Mouse (Mus musculus) granulocyte monocyte progenitor cell, adult 5-6 weeks (primary cell): ENCODE measurements around the gene Duox1. TPM values are rescaled to one million over a fixed set of nuclear protein-coding genes. Genes with fewer than 3 reads are reported as not detected.

Experiments
- ATAC-seq: replicated peaks from 2 replicates; pipeline ENCODE4 v1.8.0; 2016; ENCODE audit warnings: mild to moderate bottlenecking, moderate TSS enrichment, inconsistent platforms; ENCODE audit not compliant: poor library complexity, severe bottlenecking
- total RNA-seq, 2 experiments: library from RNA; stranded (forward) in 1 of 2; stranded (reverse) in 1 of 2; fragments of 200-712, 200-1000 nt in 1 of 2; fragments of >200 nt in 1 of 2; fragmentation: Nextera tagmentation in 1 of 2; gene quantifications; 2 replicates each; pipeline ENCODE4 v1.2.3; 2014 to 2017

Duox1 gene
- total RNA-seq, 2 experiments from 2014 or later = not detected

DNA sequence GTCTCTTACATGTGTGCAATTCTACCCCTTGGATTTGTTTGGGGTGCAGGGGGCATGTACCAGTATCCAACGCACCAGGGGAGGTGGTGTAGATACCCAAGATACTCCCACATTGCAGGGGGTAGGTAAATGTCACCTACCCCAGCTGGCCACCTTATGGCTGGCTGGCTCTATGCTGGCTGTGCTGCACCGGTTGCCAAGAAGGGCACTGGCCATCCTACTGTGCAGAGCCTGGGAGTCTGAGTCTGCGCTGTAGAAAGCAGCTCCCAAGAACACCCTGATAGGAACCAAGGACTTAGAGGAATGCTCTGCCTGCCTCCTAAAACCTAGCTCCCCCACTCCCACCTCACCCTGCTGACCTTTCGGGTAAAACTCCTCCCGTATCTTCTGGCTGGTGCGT is 37.5 kb downstream of the Duox1 start:
- ATAC-seq = no peak

- ATAC-seq = no peak
Measured at GRCm38 (mm10) chr2:122353765-122354164, 38.3 kb downstream of the Duox1 start.

DNA sequence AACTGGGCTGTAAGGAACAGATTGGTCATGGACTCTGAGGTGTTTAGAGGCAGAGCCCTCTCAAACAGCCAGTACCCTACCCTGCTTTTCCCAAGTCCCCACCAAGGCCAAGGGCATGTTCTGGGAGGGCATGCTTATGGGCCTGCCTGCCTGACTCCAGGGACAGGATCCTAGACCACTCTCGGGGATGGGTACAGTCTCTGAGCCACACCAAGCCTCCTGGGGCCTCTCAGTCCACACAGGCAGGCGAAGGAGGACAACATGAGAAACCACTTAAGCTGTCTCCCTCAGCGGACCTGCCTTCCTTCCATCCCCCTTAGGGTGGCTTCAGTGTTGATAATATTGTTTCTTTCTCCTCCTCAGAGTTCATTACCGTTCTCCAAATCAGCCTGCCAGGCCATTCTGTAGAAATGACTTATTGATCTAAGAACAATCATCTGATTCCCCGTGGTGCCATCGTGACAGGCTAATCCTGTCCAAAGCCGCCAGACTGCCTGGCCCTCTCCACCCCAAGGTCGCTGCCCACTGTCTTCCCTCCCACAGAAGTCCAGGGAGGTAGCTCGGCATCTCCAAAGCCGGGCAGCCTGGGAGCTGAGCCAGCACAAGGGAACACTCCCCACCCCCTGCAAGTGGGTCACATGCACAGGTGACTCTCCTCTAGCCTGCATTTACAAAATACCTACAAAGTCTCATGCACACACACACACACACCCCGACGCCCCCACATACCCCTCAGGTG is 38.9 kb downstream of the Duox1 start:
- no peak for ATAC-seq

DNA sequence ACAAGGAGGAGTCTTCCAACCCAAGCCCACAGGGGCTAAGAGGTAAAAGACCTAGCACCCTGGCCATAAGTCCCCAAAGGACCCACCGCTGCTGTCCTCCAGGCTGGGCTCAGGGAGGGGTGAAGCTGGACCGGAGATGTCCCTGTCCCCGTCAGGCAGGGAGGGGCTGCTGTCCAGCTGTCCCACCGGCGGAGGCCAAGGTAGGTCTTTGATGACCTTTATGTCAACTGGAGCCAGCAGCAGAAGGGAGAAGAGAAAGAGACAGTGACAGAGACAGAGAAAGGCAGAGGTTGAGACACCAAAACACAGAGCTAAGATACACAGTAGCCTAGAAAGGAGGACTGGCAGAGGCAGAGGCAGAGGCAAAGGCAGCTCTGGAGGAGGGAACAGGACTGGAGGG is 39.9 kb downstream of the Duox1 start:
- no peak for ATAC-seq

DNA sequence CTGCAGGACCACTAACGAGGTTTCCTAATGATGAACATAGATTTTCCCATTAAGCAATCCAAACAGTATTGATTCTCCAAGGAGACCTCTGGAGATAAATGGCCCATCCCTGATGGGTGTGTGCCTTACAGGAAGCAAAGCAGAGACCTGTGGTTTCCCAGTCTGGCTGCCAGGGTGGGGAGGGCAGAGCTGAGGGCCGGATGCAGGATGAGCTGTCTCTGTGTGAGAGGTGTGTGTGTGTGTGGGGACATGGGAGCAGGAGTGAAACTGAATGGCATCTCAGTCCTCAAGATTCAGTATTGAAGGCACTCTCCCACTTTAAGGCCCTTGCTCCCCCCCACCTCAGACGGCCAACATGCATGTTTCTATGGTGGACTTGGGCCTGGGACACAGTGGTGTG is 40.7 kb downstream of the Duox1 start:
- ATAC-seq = no peak

DNA sequence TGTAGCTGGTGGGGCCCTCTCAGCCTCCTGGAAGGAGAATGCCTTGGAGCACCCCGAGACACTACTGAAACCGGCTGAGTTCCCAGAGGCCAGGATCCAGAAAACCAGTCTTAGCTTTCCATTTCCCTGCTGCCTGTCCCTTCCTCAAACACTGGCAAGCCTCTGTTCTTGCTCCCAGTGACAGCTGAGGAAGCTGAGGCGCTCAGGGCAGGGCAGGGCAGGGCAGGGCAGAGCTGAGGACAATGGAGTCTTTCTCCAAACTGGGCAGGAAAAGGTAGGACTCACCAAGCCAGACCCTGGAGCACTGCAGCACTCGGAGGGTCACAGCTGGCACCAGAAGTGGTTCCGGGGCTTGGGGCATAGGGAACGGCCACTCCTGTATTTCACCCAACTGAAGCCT is 44.8 kb downstream of the Duox1 start:
- ATAC-seq = no peak

GRCm38 (mm10) chr2:122361181-122361580 is 45.7 kb downstream of the Duox1 start:
- ATAC-seq = peak; percentile 26

- ATAC-seq = no peak
Measured at GRCm38 (mm10) chr2:122361868-122362621, 46.6 kb downstream of the Duox1 start.

- ATAC-seq = no peak
Measured at GRCm38 (mm10) chr2:122362622-122363523, 47.4 kb downstream of the Duox1 start.

- ATAC-seq = no peak
Measured at GRCm38 (mm10) chr2:122364352-122364944, 49.0 kb downstream of the Duox1 start.

- no peak for ATAC-seq
Measured at GRCm38 (mm10) chr2:122365244-122365866, 49.9 kb downstream of the Duox1 start.

DNA sequence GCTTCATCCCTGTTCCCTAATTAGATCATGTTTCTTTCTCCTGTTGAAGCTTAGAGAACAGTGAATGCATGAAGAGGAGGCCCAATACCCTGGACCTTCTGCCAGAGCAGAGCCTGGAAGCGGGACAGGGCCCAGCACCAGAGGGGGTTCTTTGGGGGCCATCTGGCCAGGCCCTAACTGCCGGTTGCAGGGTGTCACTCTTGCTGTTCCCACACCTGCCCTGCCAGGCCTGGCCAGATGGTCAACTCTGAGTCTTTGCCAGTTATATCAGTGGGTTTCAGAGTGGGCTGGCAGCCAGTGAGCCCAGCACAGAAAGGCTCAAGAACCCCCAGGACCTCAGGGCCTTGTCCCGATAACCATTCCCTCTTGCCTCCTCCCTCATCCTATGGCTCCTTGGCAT is 50.6 kb downstream of the Duox1 start:
- no peak for ATAC-seq

DNA sequence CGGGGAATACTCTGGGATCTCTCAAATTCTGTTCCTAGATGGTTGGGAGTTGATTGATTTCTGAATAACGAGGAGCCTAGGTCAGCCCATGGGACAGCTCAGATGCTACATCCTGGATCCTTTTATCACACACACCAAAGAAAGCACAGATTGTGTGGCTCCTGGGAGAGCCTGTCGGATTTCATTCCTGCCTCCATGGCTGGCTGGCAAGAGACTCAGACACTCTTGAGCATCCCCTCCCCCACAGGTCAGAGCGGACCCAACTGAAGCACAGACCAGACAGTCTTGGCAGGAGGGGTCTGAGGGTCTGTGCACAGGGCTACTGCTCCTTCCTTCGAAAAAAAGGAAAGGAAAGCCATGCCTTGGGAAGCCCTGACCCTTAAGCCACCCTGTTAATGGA is 51.2 kb downstream of the Duox1 start:
- no peak for ATAC-seq

GRCm38 (mm10) chr2:122367181-122367580 is 51.7 kb downstream of the Duox1 start:
- no peak for ATAC-seq

GRCm38 (mm10) chr2:122367701-122368080 is 52.2 kb downstream of the Duox1 start:
- no peak for ATAC-seq

- peak; percentile 31 for ATAC-seq
Measured at GRCm38 (mm10) chr2:122368081-122368971, 52.9 kb downstream of the Duox1 start.

- ATAC-seq = peak; percentile 82
Measured at GRCm38 (mm10) chr2:122368995-122369739, 53.7 kb downstream of the Duox1 start, which contains the start of gene Shf. Shf (minus strand) TSS chr2:122369162.

DNA sequence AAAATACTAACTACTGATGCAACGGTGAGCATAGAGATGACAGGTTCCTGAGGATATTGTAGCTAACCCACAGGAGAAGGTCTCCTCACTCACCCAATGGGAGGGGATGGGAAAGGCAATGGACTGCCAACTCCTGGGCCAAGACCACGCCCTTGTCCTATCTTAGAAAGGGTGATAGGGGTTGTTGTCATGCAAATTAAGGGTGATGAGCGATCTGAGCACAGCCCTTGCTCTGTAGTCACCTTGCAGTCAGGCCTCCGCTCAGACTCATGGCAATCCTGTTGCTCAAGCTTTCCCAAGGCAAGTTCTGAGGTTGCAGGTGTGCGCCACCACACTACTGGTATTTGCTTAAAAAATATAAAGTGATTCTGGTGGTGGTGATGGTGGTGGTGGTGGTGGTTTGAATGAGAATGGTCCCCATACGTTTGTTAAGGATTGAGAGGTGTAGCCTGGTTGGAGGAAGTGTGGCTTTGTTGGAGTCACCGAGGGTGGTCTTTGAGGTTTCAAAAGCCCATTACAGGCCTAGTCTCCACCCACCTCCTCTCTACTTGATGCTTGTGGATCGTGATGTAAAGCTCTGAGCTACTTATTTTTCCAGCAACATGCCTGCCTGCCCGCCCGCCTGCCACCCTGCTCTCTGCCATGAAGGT is 54.8 kb downstream of the Duox1 start:
- ATAC-seq = no peak
